Mouse (Mus musculus) megakaryocyte, embryonic 14.5 days (primary cell): ENCODE results near the gene Evc. TPM values are rescaled to one million over a fixed set of nuclear protein-coding genes. Genes with fewer than 3 reads are reported as not detected.

Experiments
- H3K27me3 ChIP-seq: replicated peaks from 2 replicates; pipeline ENCODE3; 2012; ENCODE audit warnings: inconsistent platforms
- H3K36me3 ChIP-seq: replicated peaks from 2 replicates; pipeline ENCODE3; 2012; ENCODE audit warnings: low read length, inconsistent platforms, mixed read lengths
- H3K4me1 ChIP-seq: 2 replicates; pipeline ENCODE4 v1.6.1; 2012; ENCODE audit warnings: inconsistent platforms
- H3K4me3 ChIP-seq: replicated peaks from 2 replicates; pipeline ENCODE3; 2012; ENCODE audit warnings: moderate library complexity, mild to moderate bottlenecking, inconsistent platforms
- H3K9me3 ChIP-seq: 2 replicates; pipeline ENCODE4 v1.6.1; 2012; ENCODE audit warnings: inconsistent platforms
- FLI1 ChIP-seq: IDR thresholded peaks from 2 replicates; pipeline ENCODE4 v1.6.1; 2012; ENCODE audit warnings: low read length, inconsistent platforms, mixed read lengths
- GATA1 ChIP-seq: IDR thresholded peaks from 3 replicates; pipeline ENCODE4 v1.6.1; 2012; ENCODE audit warnings: mixed read lengths, low read length, inconsistent platforms, borderline replicate concordance
- polyA plus RNA-seq: library from polyadenylated mRNA; stranded (reverse); fragments of >175 nt; gene quantifications from 2 replicates; pipeline ENCODE4 v1.2.3, GENCODE M21; 2012; ENCODE audit warnings: low replicate concordance; ENCODE audit not compliant: insufficient read depth

Evc gene
- polyA plus RNA-seq, result 0.08 TPM in 1 of 2 replicates, not detected in the other

DNA sequence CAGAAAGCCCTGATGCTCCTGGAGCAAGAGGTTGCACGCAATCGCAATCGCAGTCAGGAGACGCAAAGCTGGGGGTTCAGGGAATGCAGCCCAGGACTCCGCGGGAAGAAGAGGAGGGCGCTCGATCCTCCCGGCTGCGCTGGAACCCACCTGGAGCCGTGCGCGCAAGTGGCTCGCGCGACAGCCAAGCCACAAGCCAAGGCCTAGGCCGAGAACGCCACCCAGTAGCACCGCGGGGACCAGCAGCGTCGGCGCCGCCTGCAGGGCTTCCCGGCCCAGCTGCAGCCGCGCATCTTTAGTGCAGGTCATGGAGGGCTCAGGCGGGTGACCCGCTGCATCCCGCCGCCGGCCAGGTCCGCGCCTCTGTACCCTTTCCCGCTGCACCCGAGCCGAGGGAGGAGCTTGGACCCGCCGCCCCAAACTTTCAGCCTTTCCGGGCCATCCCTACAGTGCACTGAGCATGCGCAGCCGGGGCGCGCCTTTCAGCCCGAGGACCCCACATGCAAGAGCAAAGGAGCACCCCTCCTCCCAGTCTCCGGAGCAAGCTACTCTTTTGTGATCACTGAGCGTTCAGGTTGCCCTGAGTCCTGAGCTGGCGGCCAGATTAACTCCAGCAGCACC lies at the start of gene Evc:
Gene Evc (minus strand): TSS at position 410 of the 621 bp plus-strand sequence.
- no peaks in the 10 kb centered on the region for H3K36me3 ChIP-seq
- no peaks in the 10 kb centered on the region for H3K4me1 ChIP-seq
- H3K27me3 ChIP-seq, result peaks cover 46% of the 10 kb centered on the region
- peak within 1 kb of the TSS; percentile 31 for H3K4me3 ChIP-seq
- TF ChIP-seq GATA1 (no peak), FLI1 (no peak)
- peaks cover 9% of the 10 kb centered on the region for H3K9me3 ChIP-seq

DNA sequence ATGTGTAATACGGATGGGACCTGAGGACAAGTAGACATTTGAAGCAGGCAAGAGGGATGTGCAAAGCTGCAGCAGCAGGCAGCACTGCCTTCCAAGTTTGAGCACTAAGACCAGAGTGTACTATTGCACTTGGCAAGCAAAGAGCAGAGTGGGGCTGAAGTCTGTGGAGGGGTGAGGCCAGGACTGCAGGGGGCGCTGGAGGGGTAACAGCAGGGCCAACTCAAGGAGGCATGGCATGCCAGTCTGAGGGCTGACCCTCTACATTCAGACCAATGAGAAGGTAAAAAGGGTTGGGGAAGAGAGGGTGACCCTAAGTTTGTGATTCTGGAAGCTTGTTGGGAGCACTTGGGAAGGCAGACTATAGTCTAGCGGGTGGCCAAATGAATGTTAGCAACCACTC lies 46.9 kb upstream of the Evc start:
- Histone ChIP-seq H3K36me3 (no peaks in the 10 kb centered on the region), H3K9me3 (no peaks in the 10 kb centered on the region), H3K4me3 (no peak overlapping the region), H3K27me3 (no peaks in the 10 kb centered on the region), H3K4me1 (no peaks in the 10 kb centered on the region)
- TF ChIP-seq GATA1 (no peak), FLI1 (no peak)

DNA sequence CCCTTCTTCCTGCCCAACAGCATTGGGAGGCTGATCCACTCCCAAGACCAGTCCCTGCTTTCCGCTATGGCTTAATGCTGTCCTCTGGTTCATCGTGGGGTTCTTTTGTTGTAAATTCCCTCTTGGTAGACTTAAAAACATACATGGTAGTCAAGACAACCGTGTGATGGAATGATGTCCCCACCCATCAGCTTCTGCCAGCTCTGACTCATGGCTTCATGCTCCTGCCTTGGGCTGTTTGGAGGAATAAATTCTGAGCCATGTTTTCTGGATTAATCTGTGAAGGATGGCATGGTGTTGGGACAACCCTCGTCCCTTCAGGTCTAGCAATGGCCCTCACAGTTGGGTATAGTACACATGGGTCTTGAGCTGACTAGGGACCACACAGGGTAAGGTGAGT lies 43.9 kb upstream of the Evc start:
- TF ChIP-seq FLI1 (no peak), GATA1 (no peak)
- no peaks in the 10 kb centered on the region for H3K27me3 ChIP-seq
- no peaks in the 10 kb centered on the region for H3K4me1 ChIP-seq
- H3K9me3 ChIP-seq, result no peaks in the 10 kb centered on the region
- no peak overlapping the region for H3K4me3 ChIP-seq
- no peaks in the 10 kb centered on the region for H3K36me3 ChIP-seq

DNA sequence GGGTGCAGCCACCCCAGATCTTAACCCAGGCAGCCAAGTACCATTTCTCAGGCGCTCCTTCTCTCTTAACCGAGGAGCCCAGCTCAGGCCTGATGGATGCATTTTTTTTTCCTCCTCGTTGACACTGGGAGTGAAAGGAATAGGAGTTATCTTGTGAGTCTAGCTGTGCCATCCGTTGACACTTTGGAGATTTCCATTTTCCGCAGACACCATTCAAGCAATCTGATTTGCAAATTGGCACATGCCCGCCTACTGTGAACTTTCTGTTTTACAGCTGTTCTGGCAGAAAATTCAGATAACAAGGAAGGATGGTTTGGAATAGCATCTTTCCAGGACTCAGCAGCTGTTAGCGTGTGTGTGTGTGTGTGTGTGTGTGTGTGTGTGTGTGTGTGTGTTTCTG lies 40.7 kb upstream of the Evc start:
- no peaks in the 10 kb centered on the region for H3K4me1 ChIP-seq
- TF ChIP-seq GATA1 (no peak), FLI1 (no peak)
- no peaks in the 10 kb centered on the region for H3K27me3 ChIP-seq

DNA sequence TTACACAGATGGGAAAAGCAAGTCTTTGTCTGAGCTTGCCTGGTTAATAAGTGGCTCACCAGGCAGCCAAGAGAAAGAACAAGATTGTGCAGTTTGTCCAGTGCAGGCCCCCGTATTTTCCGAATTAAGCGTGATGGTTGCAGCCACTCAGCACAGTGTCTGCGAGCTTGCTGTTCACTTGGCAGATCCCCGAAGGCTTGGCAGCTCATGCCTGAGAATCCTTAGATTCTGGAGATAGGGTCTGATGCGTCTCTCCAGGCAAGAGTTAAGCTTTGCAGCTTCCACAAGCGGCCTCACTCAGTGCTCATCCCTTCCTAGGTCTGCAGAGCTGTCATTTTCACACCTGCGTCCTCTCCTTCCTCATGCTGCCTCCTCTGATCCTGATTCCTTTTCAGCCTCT lies 32.1 kb upstream of the Evc start:
- Histone ChIP-seq H3K9me3 (peaks cover 3% of the 10 kb centered on the region; the same call in 1 of the 2 replicates), H3K4me1 (no peaks in the 10 kb centered on the region), H3K4me3 (no peak overlapping the region), H3K36me3 (no peaks in the 10 kb centered on the region), H3K27me3 (no peaks in the 10 kb centered on the region)
- TF ChIP-seq FLI1 (no peak), GATA1 (no peak)

More for the DNA sequence above, 40.7 kb upstream of the Evc start:
- no peaks in the 10 kb centered on the region; the same call in 1 of the 2 replicates for H3K9me3 ChIP-seq
- H3K4me3 ChIP-seq, result no peak overlapping the region
- H3K36me3 ChIP-seq, result no peaks in the 10 kb centered on the region

DNA sequence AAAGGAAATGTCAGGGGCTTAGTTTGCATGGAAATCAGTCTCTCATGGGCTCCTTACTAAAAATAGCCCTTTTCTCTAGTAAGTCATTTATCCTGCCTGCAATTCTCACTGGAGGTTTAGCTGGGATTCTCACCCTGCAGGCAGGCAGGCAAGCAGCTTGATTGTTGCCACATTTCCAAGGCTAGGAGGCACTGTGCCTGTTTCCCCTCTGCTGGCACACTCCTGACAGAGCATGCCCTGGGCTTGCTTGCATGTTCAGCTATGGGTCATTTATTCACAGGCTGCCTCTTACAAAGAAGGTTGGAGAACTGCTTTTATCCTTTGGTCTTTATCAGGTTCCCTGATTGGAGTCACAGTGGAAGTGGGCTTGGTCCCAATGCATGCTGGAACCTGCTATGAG lies 29.1 kb upstream of the Evc start:
- TF ChIP-seq GATA1 (no peak), FLI1 (no peak)
- Histone ChIP-seq H3K27me3 (no peaks in the 10 kb centered on the region), H3K4me1 (no peaks in the 10 kb centered on the region), H3K4me3 (no peak overlapping the region), H3K36me3 (no peaks in the 10 kb centered on the region), H3K9me3 (0 out of 2 replicates have a peak, but pooled peaks cover 3% of the 10 kb centered on the region)

DNA sequence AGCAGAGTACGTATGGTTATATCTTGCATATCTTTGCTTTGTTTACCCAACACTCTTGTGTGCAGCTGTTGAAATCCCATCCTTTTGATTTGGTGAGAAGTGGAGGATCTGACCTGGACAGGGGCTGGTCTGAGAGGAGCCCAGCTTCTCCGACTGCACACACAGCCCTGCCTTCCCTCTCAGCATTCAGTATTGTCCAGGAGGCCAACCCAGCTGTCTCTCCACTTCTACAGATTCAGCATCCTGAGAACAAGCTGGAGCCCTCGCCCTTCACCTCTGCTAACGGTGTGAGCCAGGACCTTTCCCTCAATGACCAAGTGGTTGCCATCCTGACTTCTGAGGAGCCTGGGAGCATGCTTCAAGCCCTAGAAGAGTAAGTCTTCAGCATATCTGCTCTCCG lies 26.6 kb upstream of the Evc start:
- no peak overlapping the region for H3K4me3 ChIP-seq
- TF ChIP-seq FLI1 (no peak), GATA1 (no peak)
- H3K9me3 ChIP-seq, result no peaks in the 10 kb centered on the region
- no peaks in the 10 kb centered on the region for H3K36me3 ChIP-seq
- no peaks in the 10 kb centered on the region for H3K27me3 ChIP-seq
- H3K4me1 ChIP-seq, result no peaks in the 10 kb centered on the region

DNA sequence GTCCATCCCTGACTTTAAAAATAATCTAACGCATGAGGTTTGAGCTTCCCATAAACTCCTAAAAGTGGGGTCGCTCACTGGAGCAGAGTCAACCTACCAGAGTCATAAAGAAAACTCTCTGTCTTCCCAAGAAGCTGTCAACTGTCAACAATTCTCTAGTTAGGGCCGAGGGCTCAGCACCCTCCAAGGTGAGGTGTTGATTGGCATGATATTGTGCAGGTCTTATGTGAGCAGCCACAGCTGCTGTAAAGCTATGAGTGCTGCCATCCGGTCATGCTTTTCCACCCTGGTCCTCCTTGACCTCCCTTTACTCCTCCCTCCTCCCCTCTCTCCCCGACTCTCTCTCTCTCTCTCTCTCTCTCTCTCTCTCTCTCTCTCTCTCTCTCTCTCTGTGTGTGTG lies 25.9 kb upstream of the Evc start:
- Histone ChIP-seq H3K9me3 (no peaks in the 10 kb centered on the region), H3K36me3 (no peaks in the 10 kb centered on the region), H3K27me3 (no peaks in the 10 kb centered on the region), H3K4me1 (no peaks in the 10 kb centered on the region), H3K4me3 (no peak overlapping the region)
- TF ChIP-seq FLI1 (no peak), GATA1 (no peak)

DNA sequence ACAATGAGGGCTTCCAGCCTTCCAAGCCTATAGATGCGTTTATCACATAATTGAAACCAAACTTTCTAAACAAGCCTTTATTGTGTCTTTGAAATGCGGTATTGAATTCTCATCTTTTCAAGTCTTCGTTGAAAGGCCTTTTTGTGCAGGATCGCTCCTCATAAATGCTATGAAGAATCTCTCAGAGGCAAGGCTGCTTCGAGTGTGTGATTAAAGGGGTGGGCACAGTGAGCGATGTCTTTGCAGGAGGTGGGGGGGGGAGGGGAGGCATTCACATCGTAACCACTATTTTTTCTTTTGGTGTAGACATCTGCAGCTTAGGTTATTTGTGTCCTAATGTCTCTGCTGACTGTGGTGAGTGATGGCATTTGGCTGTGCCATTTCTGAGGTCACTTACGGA lies 19.3 kb upstream of the Evc start:
- Histone ChIP-seq H3K4me1 (no peaks in the 10 kb centered on the region), H3K4me3 (no peak overlapping the region), H3K27me3 (no peaks in the 10 kb centered on the region), H3K36me3 (no peaks in the 10 kb centered on the region), H3K9me3 (peaks cover 4% of the 10 kb centered on the region)
- TF ChIP-seq FLI1 (no peak), GATA1 (no peak)

DNA sequence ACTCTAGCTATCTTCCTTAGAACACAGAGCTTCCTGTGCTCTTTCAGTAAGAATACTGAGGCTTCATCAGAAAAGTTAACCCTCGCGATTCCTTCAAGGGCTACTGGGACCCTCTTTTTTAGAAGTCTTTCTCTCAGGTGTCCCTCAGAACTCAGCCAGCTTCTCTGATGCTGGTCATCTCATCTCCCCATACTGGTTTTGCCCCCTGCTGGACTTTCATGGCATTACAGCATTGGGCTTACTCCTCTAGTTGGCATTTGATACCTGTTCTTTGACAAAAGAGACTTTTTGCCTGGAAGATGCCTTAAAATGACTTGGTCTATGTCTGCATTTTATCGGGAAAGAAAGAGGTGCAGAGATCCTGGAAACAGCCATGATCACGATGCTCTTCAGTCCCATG lies 17.7 kb upstream of the Evc start:
- Histone ChIP-seq H3K27me3 (no peaks in the 10 kb centered on the region), H3K36me3 (no peaks in the 10 kb centered on the region), H3K4me3 (no peak overlapping the region)

More for the DNA sequence above, 17.7 kb upstream of the Evc start:
- TF ChIP-seq FLI1 (no peak), GATA1 (no peak)
- Histone ChIP-seq H3K4me1 (no peaks in the 10 kb centered on the region), H3K9me3 (peaks cover 6% of the 10 kb centered on the region)
